Mouse (Mus musculus): Measurements from ENCODE around the gene Celf2.
"Not testable (repeated sequence)": the region's sequence is repeated elsewhere in the genome, so short reads cannot be mapped to it uniquely, and the experiment has no call there.

The Celf2 gene

DNA sequence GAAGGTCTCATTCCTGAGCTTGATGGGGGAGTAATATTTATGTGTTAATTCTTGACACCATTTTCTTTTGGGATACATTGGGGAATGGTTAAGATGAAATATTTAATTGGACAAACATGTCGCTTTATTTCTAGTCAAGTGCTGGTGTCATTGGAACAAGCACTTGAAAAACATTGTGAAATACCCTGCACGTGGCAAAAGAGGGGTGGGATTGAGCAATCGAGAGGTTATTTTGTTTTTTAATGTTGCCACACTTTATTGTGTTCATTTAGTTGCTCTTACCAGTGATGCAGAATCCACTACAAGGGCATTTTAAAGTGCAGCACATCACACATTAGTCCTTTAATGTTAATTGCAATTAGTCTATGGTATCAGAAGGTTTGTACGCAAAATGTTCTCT is 242.2 kb downstream of the Celf2 start:
- DNase-seq (ENCODE audit: low read depth, low spot score) = no peak

DNA sequence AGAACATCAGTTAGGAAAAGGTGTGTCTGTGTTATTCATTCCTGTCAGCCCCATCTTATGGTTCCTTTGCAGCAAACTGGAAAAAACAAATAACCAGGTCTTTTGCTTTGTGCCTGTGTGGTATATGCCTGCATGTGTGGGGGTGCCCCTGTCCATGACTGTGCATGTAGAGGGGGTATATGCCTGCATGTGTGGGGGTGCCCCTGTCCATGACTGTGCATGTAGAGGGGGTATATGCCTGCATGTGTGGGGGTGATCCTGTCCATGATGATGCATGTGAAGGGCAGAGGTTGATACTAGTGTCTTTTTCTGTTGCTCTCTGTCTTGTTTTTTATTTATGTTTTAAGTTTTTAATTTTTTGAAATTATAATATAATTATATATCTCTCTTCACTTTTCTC is 246.7 kb downstream of the Celf2 start:
- DNase-seq (ENCODE audit: low read depth, low spot score) = not testable (repeated sequence)

DNA sequence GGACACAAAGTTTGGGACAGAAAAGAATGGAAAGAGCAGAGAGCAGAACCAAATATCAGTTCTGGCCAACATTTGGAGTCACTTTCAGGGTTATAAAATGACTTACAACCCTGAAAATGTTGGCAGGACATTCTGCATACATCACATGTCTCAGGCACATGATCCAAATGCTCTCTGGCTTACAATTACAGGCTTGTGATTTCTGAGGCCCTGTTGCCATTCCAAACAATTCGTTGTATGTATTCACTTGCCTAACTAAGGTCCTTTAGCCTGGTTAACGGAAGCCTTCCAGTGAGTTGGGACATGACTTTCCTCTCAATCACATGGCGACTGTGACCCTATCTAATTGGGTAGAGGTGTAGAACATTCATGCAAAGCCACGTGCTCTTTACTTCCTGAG is 249.2 kb downstream of the Celf2 start:
- DNase-seq (ENCODE audit: low read depth, low spot score) = no peak

DNA sequence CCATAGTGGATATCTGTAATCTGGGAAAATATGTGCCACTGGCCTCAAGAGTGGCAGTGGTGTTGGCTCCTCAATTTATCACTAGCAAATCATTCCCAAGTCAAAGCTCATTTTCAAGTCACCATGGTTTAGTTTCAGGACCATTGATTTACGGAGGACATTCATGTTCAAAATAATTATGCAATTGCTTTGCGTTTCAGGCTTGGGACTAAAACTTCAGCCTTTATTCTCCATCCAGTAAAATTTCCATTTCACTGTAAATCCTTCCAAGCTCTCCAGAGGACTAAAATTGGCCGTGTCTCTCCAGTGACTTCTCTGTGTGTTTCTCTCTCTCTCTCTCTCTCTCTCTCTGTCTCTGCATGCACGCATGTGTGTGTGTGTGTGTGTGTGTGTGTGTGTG is 249.7 kb downstream of the Celf2 start:
- no peak for DNase-seq (ENCODE audit: low read depth, low spot score)

DNA sequence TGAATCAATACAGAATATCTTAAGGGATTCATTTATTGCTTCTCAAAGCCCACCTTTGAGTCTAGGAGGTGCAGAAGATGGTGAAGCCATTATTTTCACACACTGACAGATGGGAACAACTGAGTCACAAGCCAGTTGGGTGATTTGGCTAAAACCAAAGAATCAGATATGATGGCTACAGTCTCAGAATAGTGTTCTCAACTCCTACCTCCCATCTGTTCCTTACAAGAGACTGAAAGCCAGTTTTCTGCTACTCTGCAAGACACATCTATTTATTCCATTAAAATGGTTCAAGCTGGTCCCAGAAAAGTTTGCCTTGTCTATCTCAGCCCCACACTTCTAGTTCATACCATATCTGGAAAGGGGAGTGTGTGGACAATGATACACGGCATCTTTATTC is 253.3 kb downstream of the Celf2 start:
- no peak for DNase-seq (ENCODE audit: low read depth, low spot score)

DNA sequence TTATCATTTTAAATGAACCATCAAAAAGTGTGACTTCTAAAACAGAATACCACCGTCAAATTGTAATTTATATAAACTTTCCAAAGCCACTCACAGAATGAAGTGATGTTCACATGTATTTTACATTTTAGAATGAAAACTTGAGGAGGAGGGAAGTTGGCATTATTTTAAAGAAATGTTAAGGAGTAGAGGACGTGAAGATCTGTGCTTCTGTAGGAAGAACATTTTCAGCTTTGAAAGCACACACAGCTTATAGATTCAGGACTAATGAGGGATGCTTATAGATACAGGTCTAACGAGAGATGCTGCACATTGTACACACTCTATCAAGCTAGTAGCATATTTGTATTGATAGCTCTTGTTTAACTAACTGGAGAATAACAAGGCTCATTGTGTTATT is 254.0 kb downstream of the Celf2 start:
- DNase-seq (ENCODE audit: low read depth, low spot score) = no peak

DNA sequence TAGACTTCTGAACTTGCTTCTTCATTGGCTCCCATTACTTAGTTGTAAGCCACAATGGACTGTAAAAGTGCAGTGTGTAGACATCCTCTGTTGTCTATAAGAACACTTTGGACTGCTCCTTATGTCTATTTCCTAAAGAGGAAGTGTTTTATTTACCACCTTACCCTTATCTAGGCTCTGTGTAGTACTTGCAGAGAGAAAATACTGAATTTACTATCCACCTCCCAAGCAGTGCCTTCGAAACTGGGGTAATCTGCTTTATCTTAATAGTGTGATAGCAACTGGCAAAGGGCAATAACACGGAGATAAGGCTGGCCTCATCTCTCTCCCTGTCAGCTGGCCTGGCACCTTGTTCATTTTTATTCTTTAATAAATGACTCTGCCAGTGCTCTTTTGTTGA is 259.0 kb downstream of the Celf2 start:
- no peak for DNase-seq (ENCODE audit: low read depth, low spot score)

DNA sequence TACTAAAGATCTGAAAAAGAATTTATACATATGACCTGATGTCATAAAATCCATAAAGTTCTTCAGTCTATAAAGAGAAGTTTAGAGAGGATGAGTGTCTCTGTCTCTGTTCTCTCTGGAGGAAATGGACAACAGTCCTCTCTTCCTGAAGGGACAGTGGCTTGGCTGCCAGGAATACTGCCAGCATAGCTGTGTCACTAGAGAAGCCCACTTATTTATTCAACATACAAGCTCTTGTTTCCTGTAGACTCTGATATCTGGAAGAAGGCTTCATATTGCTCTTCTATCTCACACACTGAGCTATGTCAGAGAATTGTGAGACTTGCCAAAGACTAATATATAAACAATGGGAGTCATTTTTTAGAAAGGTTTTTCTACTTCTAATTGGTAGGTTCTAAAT is 260.4 kb downstream of the Celf2 start:
- DNase-seq (ENCODE audit: low read depth, low spot score) = no peak

DNA sequence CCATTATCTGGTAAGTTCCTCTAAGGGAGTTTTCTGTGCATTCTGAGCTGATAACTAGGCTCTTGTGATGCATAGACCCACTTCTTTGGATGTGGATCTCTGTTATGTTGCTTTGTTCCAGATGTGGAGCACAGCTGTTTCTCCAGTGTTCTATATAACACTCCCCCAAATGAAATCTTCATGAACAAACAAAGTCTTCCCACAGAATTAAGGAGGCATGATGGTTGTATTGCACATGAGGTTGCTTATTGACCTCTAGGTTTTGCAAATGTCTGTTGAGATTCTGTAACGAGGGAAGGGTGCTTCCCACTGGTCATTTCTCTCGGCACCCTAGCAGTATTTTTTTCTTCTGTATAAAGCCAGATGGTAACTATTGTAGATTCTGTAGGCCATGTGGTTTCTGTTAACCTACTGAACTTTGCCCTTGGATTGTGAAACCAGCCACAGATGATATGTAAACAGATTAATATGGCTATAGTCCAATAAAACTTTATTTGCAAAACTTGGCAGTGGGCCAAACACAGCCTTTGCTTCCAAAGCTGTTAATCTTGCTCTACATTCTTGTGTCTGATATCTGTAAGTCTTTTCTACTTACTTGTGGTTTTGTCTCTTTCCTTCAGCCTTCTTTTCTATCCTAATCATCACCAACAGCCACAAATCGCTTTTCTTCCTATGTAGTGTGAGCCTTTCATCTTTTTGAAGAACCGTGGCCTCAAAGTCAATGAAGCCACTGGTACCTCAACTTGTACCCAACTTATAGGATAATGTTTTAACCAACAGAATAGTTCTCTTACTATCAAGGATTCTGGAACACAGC is 263.2 kb downstream of the Celf2 start:
- no peak for DNase-seq (ENCODE audit: low read depth, low spot score)

DNA sequence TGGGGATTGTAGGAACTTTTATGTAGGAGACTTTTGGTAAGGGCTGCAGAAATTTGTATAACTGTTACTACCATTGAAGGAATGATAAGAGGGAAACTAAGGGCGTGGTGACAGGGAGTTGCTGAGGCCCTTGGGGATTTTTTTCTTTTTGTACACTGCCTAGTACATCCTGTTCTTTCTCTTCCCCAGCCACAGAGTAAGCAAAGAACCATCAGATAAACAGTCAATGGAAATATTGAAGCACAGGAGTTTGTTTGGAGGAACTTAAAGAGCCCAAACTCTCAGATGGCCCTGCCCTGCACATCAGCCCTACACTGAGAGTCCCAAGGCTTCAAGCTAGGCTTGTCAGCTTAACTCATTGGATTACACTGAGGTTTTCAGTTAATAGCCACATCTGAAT is 267.2 kb downstream of the Celf2 start:
- no peak for DNase-seq (ENCODE audit: low read depth, low spot score)

DNA sequence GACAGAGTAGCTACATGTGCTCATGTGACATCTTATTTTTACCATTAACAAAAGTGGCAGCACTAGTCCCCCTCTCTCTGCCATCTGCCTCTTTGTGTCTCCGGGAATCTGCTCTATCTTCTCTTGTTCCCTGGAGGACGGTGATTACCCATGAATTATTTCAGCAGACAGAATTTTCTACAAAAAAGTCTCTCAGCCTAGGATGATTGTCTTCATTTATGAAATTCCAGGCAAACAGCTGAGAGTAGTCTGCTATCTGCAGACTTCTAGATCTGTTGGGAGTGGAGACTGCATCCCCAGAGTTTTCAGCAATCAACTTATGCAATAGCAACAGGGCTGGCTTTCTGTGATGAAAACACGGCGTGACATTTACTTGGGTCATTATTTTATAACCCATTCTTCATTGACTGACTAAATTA is 267.8 kb downstream of the Celf2 start:
- DNase-seq (ENCODE audit: low read depth, low spot score) = no peak

DNA sequence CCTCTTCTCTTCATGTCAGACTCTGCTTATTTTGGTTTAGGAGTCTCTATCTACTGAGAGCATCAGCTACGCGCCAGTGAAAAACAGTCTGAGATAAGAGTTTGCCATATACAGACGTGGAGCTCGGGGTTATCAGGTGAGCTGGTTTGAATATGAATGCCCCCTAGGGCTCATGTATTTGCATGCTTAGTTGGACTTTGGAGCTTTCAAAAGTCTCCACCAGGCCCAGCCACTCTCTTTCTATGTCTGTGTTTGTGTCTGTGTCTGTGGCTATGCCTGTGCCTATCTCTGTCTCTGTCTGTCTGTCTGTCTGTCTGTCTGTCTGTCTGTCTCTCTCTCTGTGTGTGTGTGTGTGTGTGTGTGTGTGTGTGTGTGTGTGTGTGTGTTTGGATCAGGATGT is 272.1 kb downstream of the Celf2 start:
- no peak for DNase-seq (ENCODE audit: low read depth, low spot score)

DNA sequence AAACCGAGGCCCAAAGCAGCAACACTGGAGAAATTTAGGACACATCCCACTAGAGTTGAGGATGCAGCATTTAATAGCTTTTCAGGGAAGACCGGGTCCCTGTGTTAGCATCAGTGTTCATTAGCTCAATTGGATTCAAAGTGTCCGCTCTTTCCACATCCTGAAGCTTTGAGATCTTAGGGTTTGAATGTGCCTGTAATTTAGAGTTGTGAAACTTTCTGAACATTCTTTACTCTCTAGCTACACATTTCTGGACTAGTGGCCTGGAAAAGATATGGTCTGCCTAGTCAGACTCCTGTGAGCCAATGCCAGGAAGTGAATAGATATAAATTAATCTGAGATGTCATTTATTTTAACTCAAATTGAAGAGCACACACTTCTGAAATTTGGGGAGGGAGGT is 272.9 kb downstream of the Celf2 start:
- DNase-seq (ENCODE audit: low read depth, low spot score) = no peak

DNA sequence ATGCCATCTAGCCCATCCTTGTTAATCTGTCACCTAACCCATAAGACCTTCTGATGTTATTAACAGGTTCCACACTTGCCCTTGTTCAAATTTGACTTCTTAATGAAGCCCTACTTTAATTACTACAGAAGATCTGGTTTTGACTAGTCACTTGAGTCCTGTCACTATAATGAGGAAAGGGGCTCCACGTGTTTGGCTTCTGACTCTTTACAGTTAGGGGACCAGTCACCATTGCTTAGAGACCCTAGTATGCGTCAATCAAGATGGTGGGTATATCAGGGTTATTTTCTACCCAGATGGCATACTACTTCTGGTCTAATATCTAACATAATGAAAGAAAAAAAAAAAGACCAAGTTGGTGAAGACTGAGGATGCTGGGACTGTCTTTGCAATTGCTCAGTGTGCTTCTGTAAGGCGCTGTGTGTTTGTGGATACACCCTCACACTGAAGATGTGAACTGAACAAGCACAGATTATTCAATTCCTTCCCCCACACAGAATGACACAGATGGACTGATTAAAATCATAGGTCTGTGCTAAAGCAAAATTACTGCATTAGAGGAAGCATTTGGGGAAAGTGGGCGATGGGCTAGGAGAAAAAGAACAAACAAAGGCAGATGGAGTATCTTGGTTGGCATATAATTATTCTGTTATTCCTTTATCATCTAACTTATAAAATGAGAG is 274.2 kb downstream of the Celf2 start:
- no peak for DNase-seq (ENCODE audit: low read depth, low spot score)

DNA sequence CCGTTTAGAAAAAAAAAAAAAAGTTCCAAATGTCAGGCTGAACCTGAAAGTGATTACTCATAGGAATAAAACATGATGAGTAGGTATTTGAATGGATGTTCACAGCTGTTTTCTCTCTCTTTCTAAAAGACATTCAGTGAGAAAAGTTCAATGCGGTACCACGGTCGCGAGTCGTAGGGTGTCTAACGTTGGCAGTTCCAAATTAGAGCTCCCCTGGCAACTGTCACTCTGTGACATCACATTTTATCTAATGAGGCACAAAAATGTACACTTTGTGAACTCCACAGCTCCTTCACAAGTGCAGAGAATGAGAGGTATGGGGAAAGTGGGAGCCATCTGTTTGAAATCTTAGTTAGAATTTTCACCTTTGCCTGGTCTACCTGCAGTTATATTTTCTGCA is 274.8 kb downstream of the Celf2 start:
- DNase-seq (ENCODE audit: low read depth, low spot score) = no peak

DNA sequence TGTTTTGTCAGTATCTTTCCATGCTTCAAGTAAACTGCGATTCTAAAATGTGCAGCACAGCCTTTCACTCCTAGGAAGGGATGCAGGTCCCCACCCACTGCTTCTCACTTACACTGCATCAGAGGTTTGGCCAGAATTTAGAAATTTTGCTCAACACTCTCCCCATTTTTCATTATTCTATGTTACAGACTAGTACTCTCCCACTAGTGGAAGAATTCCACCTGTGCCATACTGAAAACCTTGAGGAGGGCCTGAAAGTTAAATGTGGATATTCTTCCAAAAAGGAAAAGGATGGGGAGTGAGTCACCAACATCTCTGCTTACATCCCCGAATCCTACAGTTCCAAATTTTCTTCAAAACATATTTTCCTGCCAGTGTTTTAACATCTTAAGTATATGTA is 276.0 kb downstream of the Celf2 start:
- no peak for DNase-seq (ENCODE audit: low read depth, low spot score)

DNA sequence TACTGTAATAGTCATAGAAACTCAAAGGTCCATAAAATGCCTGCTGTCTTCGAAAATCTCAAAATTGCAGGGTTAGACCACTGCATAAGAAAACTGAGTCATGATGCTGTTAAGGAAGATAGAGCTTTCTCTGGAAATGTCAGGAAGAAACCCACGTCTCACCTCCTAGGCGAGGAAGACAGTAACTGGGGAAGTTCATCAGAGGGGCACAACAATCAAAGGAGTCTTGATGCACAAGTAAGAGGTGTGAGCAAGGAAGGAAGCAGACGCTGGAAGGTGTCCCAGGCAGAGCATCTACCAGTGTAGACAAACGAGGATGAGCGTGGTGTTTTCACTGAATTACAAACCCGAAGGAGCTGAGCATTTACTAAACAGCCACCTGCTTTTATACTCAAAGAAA is 282.6 kb downstream of the Celf2 start:
- DNase-seq (ENCODE audit: low read depth, low spot score) = no peak

DNA sequence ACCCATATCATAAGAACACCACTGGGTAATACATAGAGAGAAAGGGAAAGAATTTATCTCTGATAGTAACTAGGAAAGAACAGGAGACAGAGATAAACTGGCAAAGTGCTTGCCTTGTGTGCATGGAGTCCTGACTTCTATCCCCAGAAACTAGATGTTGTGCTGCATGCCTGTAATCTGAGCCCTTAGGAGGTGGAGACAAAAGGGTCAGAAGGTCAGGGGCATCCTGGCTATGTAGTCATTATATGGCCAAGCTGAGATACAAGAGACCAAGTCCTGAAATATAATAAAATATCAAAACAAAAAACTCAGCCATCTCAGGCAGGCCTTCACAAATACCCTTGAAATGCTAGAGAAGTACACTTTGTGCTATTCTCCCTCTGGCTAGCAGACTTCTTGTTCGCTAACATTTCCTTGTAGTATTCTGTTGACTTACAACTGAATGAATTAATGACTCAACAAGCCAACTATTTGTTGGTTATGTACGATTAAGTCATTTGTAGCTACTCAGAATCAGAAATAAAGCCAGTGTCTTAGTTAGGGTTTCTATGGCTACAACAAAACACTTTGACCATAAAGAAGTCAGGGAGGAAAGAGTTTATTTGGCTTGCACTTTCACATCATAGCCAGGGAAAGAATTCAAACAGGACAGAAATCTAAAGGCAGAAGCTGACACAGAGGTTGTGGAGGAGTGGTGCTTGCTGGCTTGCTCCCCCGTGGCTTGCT is 284.9 kb downstream of the Celf2 start:
- DNase-seq (ENCODE audit: low read depth, low spot score) = no peak

DNA sequence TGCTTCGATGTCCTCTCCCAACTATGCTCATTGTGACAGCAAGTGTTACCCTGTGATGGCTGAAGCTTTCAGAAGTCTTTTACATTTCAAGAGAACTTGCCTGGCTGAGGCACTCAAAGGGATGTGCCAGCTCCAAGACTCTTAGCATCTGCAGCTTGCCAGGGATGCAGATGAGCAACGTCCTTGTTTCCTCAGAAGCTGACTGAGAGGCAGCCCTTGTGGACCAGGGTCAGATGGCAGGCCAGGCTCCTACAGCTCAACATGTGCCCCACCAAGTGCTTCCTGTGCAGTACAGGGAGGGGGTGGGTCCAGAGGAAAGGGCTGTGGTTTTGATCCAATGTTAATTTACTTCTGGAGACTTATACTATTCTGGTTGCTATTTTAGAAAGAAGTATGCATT is 285.8 kb downstream of the Celf2 start:
- no peak for DNase-seq (ENCODE audit: low read depth, low spot score)

DNA sequence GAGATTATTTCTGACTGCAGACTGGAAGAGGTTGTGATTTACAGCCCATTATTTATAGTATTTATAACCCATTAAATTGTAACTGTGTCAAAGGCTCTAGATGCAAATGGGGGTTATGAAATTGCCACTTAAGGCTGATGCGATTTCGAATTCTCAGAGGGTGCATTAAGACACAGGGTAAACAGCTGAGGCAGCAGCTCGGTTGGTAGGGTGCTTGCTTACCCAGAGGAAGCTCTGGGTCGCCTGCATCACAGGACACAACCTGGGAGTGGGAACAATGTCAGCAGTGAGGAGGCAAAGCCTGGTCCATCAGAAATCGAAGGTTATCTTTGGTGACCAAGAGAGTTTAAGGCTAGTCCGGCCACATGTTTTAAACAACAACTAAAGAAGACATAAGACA is 286.5 kb downstream of the Celf2 start:
- no peak for DNase-seq (ENCODE audit: low read depth, low spot score)

DNA sequence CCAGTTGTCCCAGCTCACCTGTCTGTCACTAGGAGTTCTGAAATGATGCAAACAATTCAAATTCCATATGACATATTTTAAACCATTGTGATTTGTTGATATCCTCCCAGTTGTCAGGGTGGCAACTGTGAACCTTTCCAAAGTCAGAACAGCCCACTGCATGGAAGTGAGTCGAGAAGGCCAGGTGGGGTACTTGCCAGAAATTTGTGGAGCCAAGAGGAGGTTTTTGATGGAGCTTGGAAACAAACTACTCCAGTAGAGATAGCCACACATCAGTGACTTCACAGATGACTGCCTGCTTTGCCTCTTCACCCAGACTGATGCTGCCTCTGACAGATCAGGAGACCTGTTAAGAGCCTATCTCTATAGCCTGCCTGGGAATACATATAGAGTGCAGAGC is 287.5 kb downstream of the Celf2 start:
- no peak for DNase-seq (ENCODE audit: low read depth, low spot score)

DNA sequence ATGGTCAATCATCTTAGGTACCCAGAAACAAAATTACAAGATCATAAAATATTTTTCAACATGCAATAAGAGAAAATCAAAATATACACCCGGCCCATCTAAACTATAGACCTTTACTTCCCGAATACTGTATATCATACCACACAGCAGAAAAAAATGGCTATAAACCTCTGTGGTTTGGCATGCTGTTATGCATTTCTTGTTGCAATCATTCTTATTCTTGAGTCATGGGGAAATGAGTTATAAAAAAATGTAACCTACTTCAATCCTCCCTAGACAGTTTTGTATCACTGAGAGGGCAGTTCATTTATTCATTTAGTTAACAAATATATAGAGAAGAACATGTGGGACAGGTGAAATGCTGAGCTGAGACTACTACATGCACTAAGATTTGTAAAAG is 291.3 kb downstream of the Celf2 start:
- DNase-seq (ENCODE audit: low read depth, low spot score) = no peak
